Mouse (Mus musculus): Measurements from ENCODE around the gene Lta.
A peak's percentile ranks its signal among the peaks of the same experiment; 100 is the strongest.
"Not testable (repeated sequence)": the region's sequence is repeated elsewhere in the genome, so short reads cannot be mapped to it uniquely, and the experiment has no call there.

The Lta gene

DNA sequence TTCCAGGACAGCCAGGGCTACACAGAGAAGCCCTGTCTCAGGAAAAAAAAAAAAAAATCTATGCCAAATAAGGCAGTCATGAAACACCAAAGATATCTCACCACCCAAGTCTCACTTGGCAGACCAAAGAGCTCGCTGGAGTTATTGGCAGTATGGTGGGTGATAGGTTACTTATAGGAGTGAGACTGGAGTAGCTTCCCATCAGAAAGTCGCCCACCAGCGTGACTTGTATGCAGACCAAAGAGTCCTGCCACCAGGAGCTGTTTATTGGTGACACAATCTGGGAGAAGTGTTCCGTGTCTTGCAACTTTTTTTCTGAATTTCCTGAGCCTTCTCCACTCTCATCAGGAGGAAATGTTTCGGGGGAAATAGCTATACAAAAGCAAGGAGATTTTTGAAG is 34.5 kb upstream of the Lta start:
- DNase-seq (ENCODE audit: low read depth): no peak

DNA sequence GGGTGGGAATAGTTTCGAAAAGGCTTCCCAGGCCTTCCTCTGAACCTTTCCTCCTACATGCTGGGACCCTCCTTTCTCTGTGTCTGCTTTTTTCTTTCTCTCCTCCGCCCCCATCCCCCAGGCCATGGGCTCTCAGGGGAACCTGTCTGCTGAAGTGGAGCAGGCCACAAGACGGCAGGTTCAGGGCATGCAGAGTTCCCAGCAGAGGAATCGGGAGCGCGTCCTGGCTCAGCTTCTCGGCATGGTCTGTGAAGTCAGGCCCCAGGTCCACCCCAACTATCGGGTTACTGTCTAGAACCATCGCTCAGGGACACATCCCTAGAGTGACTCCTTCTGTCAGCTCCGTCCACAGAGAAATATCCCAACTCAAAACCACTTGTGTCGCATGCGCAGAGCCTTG is 32.4 kb upstream of the Lta start:
- no peak for DNase-seq (ENCODE audit: low read depth)

DNA sequence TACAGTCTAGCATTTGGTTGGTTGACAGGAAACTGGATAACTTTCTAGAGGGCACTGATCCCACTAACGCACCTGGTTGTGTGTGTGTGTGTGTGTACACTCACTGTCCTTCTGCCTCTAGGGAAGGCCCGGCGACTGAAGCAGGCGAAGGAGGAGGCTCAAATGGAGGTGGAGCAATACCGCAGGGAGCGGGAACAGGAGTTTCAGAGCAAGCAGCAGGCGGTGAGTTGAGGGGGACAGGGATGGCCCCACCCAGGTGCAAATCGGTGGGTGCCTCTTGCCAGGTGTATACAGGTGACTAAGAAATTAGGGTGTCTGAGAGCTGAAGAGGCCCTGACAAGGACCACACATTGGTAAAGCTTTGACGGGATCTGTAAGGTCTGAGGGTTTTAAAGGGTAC is 31.8 kb upstream of the Lta start:
- DNase-seq (ENCODE audit: low read depth): no peak

DNA sequence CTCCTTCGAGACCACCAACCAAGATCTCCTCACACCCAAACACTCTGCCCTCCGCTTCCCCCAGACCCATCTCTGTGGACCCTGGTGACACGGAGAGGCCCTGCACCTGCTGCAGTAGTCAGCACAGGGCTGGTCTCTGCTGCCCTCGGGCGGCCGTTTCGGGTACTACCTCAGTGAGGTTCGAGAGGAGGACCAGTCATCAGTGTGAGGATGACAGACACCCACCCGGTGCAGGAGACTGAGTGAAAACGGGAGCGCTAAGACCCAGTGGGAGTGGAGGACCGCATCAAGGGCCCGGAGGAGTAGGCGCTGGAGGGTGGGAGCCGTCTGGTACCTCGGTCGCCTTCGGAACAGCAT is 31.2 kb upstream of the Lta start:
- DNase-seq (ENCODE audit: low read depth): peak; percentile 71

DNA sequence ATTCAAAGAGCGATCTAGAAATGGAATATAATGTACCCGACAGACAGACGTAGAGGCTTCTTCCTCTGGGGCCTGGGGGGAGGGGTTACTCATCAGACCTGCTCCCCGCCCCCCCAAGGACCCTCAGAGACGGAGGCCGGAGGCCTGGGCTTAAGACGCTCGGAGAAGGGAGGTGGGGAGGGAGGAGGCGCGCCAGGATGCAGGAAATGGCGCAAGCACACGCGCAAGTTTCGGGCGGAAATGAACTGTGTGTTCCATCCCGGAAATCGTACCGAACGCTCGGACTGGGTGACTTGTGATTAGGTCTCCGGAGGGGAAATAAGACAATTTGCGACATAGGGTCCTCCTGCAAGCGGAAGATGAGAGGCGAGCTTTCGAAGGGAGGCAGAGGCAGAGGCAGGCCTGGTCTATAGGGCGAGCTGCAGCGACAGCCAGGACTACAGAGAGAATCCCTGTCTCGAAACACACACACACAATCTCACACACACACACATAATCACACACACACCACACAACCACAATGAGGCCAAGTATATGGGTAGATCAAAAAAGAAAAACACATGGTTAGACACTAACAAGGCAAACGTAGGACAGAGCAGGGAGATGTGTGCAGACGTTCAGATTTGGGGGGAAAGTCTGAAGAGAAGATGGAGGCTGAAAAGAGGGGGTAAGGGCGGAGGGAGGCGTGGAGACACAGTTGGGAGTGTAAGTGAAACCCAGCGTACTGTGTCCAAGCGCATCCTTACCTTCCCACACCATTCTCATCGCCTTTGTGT is 30.7 kb upstream of the Lta start, which contains the start of gene Nfkbil1:
TSS of gene Nfkbil1 (minus strand) at position 179 of the 776 bp plus-strand sequence.
- DNase-seq (ENCODE audit: low read depth): peak; percentile 85

DNA sequence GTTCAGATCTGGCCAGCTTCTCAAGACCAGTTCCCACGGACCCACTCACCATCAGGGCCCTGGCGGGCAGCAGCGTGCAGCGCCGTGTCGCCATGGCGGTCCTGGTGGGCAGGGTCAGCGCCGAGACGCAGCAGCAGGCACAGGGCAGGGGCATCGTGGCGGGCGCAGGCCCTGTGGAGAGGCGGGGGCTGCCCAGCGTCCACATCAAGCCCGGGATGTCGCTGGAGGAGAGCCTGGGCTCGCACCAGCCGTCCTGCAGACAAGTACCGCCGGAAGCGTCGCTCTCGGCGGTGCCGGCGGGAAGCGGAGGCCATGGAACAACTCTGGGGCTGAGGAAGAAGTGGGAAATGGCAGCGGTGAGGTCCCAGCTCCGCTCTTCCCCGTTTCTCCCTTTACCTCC is 29.8 kb upstream of the Lta start:
- DNase-seq (ENCODE audit: low read depth): no peak

DNA sequence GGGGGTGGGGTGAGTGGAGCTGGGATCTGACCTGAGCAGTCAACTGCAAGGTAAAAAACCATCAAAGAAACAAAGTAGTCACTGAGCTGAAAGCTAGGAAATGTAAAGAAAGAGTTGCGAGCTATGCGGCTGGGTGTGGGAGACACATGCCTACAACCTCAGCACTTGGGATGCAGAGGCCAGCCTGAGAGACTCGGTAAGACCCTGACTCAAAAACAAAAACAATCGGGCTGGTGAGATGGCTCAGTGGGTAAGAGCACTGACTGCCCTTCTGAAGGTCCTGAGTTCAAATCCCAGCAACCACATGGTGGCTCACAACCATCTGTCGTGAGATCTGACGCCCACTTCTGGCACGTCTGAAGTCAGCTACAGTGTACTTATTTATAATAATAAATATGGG is 28.9 kb upstream of the Lta start:
- not testable (repeated sequence) for DNase-seq (ENCODE audit: low read depth)

DNA sequence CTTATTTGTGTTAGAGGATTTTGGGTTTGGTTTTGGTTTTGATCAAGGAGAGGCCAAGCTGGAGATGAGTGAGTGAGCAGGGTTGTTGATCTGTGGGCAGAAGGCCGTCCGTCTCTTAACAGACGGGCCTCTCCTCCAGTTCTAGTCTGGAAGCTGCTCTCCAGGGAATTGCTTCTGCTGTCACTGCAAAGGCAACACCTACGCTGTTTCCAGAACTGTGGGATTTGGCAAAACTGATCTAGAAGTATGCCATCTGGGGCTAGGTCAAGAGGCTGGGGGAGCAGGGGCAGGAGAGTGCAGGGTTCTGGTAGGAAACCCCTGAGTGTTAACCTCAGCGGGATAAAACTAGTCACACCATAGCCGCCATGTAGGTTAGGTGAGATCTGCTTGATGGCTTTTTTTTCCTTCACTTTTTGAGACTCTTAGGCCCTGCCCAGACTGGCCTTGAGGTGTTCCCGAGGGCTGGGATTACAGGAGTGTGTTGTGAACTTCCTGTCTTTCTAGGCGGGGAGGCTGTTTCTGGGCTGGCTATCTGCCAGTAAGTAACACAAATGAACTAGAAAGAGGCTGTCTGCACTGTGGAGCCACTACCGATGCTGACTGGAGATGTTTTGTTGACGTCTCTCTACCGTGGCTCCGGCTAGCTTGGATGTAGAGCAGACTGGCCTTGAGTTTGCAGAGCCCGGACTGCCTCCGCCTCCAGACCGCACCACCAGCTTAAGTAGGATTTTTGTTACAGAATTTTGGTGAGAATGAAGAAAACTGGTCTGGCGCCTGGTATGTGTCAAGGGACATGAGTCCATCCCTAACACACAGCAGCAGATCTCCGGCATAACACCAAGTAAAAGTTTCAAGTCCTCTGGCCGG is 28.2 kb upstream of the Lta start, which contains the start of gene Atp6v1g2:
TSS of gene Atp6v1g2 (plus strand) at position 547 of the 867 bp plus-strand sequence.
- no peak for DNase-seq (ENCODE audit: low read depth)

DNA sequence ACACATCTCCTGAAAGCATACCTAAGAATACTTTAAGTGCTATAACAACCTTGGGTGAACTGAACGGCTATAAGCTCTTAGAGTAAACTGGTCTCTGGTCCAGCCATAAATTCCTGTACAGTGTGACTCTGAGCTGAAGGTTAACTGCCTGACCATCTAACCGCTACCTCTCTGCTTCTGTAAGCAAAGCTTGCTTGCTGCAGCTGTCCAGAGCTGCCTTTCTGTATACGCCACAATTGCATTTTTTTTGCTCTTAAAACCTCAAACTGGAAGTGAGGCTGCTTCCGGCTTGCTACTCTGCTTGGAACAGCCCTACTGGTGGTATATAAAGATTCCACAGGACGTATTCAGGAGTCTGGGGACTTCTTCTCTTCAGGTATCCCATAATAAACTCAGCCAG is 27.5 kb upstream of the Lta start:
- DNase-seq (ENCODE audit: low read depth): no peak

DNA sequence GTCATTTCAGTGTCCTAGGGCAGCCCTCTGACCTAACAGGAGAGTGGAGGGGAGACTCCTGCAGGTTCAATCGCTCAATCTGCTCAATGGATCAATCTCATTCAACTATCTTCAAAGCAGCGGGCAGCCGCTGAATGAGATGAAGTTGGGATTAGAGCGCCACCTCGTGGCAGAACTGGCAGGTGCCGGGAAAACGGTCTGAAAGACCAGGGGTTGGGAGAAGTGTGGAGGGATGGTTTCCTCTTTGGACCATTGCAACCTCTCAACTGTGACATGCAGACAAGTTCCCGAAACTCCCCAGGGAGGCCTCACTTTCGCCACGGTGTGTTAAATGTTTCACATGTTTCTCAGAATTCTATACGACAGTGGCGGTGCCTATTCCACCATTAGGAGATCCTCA is 26.9 kb upstream of the Lta start:
- DNase-seq (ENCODE audit: low read depth): no peak

DNA sequence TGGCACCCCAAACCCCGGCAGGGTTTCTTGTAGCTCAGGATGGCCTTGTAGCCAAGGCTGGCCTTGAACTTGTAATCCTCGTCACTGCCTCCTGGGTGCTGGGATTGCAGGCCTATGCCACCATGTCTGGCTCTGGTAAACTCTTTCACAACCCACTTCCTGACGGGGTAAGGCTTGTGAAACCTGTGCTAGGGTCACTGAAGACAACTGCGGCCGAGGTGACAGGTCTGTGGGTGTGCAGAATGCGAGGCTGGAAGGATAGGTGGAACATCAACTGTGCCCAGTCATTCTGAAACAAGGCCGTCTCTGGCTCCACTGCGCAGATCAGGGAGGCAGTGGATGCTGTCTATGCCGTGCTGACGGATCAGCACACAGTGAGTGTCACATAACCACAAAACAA is 25.9 kb upstream of the Lta start:
- DNase-seq (ENCODE audit: low read depth): no peak

DNA sequence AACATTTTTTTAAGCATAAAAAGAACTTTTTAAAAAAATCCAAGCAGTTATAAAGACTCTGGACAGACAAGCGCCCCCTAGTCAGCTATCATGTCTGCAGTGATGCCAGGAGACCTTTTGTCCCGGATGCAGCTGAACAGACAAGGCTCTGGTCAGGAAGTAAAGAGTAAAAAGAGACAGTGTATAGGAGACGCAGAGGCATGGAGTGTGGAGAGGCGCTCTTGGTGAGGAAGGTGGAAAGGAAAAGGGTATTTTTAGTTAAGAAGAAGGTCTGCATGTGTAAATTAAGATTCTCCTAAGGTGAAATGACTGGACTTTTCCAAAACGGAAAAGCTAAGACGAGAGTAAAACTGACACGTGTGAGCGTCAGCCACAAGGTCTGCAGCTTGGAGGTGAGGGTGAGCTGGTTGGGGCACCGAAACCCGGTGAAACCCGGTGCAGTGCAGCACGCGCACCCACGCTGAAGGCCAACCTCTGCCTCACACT is 21.5 kb upstream of the Lta start:
- DNase-seq (ENCODE audit: low read depth): no peak

DNA sequence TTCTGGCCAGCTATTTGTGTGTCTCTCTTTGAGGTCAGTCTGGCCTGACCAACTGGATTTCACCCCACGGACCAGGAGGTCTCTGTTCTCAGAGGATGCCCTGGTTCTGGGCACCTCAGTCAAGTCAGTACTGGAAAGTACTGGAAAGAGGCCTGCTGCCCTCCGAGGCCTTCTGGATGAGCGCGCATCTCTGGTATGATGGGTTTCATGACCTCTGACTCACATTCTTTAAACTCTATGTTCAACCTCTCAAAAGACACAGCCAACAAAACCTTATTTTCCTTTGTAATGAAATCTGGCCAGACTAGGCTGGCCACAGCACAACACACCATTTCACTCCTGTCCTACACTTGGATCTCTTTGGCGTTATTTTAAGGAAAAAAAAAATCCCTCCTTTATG is 20.3 kb upstream of the Lta start:
- DNase-seq (ENCODE audit: low read depth): peak; percentile 40

DNA sequence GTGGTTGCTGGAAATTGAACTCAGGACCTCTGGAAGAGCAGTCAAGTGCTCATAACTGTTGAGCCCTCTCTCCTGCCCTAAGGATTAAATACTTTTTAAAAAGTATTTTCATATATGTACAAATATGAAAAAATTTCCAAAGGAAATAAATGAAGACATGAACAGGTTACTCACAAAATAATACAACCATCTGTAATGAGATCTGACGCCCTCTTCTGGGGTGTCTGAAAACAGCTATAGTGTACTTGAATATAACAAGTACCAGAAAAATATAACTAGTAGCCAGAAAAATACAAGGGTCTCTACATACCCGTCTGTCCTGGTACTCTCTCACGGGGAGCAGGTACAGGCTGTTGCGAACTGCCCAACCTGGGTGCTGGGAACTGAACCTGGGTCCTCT is 19.5 kb upstream of the Lta start:
- no peak for DNase-seq (ENCODE audit: low read depth)

DNA sequence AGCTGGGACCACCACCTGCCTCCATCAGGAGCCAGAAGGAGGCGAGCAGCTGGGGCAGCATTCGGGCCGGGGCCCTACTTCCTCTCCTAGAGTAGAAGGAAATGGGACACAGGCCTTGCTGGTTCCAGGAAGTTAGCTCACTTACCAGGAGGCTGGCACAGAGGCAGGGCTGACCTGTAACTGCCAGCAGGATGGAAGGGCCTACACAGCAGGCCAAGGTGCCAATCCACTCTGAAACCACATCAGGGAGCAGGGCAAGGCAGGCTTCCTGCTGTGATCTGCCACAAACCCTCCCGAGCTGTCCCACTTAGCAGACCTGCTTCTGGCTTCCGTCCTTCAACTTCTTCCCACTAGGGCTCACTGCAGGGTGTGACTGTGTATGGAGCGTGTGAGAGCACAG is 17.1 kb upstream of the Lta start:
- DNase-seq (ENCODE audit: low read depth): no peak

DNA sequence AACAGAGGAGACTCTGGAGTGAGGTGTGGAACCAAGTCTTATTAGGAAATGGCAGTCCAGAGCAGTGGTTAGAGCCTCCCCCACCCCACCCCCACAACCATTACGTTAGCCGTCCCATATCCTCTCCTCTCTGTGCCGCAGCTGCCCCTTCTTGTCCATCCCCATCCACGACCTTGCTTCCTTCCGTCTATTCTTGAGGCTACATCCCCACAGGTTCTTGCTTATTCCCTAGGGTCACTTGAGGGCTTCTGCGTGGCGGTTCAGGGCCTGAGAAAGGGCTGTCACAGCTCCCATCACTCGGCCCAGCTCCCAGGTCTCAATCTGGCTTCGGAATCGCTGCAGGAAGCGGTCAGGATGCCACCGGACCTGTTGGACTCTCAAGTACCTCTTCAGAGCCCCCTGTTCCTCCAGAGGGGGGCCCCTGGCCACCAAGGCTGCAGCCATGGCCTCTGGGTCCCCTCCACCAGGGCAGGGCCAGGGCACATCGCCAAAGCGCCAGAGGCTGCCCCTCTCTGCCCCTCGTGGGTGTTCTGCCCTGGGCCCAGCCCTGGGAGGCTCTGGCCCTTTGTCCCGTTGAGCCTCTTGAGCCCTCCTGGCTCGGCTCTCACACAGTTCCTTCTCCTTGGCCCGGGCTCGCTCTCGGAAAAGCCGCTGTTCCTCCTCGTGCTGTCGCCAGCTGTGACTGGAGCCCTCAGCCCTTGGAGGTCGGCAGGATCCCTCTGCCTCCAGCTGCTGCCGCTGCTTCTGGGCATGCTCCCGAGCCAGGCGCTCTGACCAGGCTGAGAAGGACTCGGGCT is 15.2 kb upstream of the Lta start, which contains the start of gene Gm16181:
TSS of gene Gm16181 (plus strand) at position 679 of the 797 bp plus-strand sequence.
- no peak for DNase-seq (ENCODE audit: low read depth)

DNA sequence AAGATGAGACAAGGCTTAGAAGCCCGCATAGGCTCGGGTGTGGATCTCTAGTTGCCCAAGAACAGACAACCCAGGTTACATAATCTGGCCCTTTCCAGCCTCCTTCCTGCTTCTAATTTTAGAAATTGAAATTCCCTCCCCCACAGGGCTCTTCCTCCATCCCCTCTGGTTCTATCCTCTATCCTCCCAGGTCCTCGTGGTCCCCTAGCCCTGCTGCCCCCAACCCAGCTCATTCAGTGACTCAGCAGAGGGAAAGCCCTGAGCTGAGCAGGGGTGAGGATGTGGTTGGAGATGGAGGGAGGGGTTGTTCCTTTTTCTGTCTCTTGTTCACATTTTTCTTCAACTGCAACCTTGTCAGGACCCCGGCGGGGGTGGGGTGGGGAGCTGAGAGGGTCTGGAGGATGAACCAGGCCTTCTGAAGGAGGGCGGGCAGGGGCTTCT is 14.5 kb upstream of the Lta start:
- no peak for DNase-seq (ENCODE audit: low read depth)

DNA sequence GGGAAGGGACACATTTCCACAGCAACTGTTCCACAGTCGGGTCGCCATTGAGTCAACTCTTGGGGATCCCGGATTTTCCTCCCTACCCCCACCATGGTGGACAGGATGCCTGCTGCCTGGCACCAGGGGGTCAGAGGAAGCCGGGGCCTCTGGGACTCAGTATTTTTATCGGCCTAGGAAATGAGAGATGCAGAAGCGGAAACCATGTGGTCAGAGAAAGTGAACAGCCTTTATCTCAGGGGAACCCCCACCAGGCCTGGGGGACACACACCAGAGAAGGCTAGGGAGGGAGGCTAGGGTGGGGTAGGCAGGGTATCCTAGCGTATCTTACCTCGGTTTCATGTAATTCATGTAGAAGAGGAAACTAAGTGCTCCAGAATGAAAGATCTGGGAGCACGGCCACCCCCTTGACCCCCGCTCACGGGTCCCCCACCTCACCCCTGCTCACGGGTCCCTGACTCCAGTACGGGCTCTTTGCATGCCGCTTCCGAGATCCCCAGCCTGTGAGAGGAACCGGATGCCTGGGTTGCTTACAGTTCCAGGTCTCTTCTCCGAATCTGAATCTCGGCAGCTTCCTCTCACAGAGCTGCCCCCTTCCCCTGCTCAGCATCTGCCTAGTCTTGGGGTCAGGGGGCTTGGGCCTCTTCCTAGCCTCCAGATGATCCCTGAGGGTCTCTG is 13.5 kb upstream of the Lta start:
- no peak for DNase-seq (ENCODE audit: low read depth)

DNA sequence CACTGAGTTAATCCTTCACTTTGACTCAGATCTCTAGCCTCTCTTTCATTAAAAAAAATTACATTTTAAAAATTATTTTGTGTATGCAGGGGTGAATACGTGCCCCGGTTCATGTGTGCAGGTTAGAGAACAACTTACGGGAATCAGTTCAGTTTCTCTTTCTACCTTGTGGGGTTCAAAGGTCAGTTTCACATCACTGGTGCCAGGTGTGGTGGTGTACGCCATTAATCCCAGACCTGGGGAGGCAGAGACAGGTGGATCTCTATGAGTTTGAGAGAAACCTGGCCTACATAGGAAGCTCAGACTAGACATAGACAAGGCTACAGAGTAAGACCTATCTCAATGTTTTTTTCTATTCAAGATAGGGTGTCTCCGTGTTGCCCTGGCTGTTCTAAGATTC is 7.9 kb upstream of the Lta start:
- no peak for DNase-seq (ENCODE audit: low read depth)

DNA sequence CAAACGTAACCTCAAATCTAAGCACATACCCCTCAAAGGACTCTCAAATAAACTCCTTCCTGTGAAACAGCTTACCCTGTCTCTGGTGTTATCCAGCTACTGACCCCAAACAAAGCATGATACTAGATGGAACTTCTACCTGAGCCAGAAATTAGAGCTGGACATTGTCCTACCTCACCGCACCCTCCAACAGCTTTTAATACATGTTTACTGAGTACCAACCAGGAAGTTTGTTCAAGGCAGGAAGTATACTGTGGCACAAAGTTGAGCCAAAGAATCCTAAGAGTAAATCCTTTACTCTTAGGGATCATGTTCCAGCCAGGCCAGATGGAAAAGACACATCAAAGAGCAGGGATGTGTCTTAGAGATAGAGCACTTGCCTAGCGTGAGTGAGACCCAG is 5.4 kb upstream of the Lta start:
- no peak for DNase-seq (ENCODE audit: low read depth)

DNA sequence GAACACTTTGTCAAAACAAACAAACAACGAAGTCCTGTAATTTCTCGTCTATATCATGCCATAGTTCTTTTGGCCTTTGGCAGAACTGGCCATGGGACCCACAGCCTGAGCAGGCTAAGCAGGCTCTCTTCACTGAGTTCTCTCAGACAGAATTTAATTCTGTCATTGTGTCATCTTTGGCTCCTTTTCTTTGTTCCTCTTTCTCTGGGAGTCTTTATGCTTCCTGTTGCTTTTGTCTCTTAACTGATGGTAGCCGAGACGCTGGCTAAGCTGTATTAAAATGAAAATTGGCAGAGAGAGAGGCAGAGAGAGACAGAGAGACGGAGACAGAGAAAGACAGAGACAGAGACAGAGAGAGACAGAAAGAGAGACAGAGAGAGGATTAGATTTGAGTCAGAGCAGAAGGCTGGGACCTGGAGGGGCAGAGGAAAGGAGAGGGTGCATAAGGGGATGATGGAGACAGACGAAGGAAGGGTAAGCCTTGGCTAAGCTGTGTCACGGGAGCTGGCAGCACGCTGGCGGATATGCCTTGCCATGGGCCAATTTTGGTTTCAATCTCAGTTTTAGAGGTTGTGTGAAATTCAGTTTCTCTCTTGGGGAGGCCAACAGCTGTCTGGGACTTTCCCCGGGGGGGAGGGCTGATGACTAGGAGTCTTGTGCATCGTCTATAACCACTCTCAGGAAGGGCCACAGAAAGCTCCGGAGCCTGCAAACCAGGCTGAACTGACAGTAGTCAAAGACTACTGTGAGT is 4.8 kb upstream of the Lta start:
- no peak for DNase-seq (ENCODE audit: low read depth)
